Mouse (Mus musculus): ENCODE results near the gene Spred3.

DNA sequence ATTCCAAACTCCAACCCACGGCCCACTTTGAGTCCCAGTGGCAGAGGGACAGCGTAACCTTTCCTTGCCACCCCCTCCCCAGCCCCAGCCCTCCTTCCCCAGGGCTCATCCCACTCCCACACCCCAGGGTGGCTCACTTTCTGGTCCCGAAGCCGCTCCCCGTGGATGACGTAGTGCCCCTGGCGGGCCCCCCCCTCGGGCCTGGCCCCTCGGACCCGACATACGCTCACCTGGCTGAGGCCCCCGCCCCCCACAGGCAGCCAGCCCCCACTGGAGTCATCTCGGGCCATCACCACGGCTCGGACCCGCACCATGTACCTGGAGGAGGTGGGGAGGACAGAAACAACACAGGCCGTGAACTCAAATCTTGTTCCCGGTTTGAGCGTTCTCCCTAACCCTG is 2.6 kb downstream of the Spred3 start:
- TF ChIP-seq GATA1 (IDR thresholded peaks at IDR 0.05; ENCODE audit: borderline replicate concordance, low read length): no peak
- no peak for TF ChIP-seq FLI1 (IDR thresholded peaks at IDR 0.05; ENCODE audit: low read length)

Measured in megakaryocyte, embryonic 14.5 days (primary cell).